Mouse (Mus musculus) cerebellum, postnatal 10 days (tissue): ENCODE results near the gene Rgcc.

Source experiments
- DNase-seq, 2 experiments: peaks; one replicate each; pipeline ENCODE4 v3.0.0; 2021; ENCODE audit warnings: mixed read lengths in 2 of 2

Gene Rgcc

DNA sequence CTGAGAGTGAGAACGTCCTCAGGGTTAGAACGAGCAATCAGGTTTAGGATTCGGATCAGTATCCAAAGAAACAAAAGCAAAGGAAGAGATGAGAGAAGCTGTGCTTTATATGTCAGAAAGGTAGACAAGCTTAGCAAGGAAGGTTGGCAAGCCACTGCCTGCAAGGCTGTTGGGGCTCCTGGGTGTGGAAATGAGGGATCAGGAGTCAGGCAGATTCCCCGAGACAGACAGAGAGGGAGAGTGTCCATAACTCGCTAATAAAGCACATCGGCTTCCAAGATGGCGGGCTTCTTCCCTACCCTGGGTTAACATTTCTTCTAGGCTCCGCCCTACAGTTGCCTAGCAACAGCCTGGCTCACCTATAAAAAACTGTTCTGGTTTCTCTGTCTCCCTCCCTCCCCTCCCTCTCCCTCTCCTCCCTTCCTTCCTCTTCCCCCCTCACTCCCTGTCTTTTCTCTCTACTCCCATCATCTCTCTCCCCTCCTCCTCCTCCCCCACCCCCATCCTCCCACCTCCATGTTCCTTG is 25.5 kb downstream of the Rgcc start:
- DNase-seq: no peak

DNA sequence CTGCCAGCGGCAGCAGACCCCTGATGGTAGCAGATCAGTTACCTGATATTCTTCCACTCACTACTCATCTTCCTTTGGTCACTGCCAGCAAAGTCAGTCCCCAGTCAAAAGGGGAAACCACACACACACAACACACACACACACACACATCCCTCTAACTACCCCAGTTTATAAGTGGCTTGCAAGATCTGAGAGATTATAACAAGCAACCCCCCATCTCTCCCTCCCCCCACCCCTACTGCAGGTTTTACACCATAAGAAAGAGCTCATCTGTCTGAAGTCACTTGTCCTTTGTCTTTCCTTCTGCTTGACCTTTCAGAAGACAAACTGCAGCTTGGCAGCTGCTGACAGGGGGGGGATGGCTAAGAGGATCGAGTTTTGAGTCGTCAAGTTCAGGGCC is 26.0 kb downstream of the Rgcc start:
- DNase-seq: no peak

DNA sequence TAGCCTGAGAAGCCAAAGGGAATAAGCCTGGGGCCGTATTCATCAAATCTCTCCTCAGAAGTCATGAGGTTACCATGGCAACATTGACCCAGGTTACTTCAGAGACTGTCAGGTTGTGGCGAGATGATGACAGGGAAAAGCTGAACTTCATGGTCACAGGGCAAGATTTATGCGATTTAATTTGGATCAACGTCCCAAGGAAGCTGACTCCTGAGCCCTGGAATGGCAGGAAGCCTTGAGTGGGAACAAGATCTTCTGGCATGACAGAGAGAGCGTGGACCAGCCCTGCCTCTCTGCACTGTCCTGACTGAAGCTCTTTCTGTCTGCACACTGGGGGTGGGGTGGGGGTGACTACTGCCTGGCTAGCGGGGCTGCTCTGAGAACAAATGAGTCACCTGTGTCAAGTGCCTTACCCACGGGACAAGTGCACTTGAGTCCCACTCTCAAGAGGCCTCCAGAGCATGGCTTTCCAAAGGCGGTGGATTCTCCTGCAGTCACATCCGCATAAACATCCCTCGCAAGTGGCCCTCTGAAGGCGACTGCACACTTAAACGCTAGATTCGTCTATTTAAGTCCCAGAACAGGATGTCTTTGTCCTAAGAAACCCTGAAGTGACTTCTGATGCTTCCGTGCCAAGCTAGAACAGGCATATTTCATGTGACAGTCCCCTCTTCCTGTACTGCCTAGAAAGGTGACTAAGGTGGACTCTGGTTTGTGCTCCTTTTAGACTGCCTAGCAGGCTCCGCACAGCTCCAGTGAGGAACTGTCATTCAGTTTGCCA is 27.6 kb downstream of the Rgcc start:
- no peak for DNase-seq

- no peak for DNase-seq
Observed at GRCm38 (mm10) chr14:79272991-79273390, 28.5 kb downstream of the Rgcc start.

GRCm38 (mm10) chr14:79272188-79272694 is 29.2 kb downstream of the Rgcc start:
- no peak for DNase-seq

GRCm38 (mm10) chr14:79269551-79269950 is 31.9 kb downstream of the Rgcc start:
- DNase-seq: no peak

DNA sequence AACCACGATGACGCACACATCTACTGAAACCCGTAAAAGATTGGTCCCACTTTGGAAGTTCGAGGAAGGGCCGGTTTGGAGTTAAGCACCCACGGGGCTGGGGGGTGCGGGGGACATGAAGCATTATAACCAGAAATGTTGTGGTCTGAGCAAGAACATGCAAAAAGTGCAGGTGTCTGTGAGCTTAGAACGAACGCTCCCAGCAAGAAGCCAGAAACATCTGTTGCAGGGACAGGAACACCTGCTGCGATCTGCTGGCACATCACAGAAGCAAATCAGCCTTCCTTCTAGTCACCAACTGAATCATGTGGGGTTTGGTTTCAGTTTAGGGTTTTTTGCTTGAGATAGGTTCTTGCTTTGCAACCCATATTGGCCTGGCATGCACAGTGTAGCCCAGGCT is 33.6 kb downstream of the Rgcc start:
- DNase-seq: no peak

- no peak for DNase-seq
Observed at GRCm38 (mm10) chr14:79267382-79267781, 34.1 kb downstream of the Rgcc start.

- DNase-seq: no peak
Observed at GRCm38 (mm10) chr14:79266408-79266807, 35.0 kb downstream of the Rgcc start.

DNA sequence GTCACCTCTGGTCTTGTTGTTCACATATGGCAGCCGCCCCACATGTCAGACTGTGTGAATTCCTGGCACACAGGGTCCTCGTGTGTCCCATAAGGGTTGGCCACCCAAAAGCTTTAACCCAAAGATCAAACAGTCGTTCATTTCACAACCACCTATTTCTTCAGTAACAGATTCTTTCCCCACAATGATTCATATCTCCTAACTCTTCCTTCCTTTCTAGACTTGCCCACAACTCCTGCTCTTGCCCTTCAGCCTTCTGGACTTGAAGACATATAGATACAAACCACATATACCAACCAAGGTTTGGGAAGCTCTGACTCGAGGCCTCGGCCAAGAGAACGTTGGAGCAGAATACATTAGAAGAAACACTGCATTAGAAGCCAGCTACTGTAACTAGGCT is 35.7 kb downstream of the Rgcc start:
- DNase-seq: no peak

DNA sequence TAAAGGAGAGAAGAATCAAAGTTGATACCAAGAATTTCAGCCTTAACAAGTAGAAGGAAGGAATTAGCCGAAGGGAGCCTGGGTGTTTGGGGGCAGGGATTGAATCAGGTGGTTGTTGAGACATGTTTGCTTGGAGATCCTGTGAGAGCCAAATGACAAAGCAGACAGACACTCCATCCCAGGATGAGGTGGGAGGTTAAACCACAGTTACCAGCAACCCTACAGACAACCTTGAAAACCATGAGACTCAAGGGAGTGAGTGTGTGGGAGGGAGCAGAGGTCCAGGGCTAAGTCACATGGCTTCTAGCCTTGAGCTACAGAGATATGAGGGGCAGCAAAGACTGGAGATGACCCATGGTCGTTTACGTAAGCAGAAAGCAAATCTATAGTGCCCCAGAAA is 38.1 kb downstream of the Rgcc start:
- no peak for DNase-seq

DNA sequence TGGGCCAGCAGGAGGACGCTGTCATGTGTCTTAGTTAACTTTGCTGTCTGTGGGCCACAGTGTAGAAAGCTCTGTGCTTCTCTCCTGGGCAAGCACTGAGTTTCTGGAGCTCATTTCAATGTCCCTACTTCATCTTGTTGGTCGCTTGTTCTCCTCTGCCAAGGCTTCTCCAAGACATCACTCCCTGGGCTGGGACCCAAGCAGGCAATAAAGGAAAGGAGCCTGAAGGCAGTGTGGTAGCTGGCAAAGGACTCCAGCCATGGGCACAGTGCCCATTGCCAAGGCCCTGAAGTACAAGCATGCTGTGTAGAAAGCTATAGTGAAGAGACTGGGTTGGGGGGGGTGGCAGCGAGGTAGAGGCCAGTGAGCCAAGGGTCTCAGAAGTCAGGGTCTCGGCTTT is 38.8 kb downstream of the Rgcc start:
- peak; percentile 75 to 87 for DNase-seq

DNA sequence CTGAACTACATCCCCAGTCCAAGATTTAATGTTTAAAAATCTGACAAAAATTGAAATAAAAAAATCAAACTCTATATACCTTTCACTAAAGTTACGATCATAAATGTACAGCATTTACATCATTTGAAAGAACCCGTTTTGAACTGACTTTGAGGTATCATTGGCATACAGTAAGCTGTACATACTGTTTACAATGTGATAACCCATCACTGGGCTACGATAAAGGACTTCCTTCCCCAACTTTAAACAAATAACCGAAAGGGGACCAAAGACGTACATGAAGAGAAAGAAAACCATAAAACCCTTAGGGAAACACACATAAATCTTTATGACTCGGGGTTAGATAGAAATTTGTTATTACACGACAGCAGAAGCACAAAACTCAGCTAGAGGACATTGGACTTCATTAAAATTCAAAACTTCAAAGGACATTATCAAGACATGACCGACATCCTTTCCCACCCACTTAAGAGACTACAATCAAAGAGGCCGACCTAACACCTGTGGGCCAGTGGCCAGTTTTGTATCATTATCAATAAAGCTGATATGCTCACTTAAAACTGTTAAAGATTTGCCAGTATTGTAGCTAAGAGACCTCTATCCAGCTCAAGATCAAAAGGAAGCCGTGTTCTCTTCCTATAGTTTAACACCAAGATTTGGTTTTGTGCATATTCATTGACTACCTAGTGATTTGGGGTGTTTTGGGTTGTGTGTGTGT is 42.2 kb downstream of the Rgcc start:
- no peak for DNase-seq

GRCm38 (mm10) chr14:79256656-79257055 is 44.8 kb downstream of the Rgcc start:
- no peak for DNase-seq

GRCm38 (mm10) chr14:79255786-79256185 is 45.7 kb downstream of the Rgcc start:
- no peak for DNase-seq

- DNase-seq: no peak
Observed at GRCm38 (mm10) chr14:79251727-79252285, 49.6 kb downstream of the Rgcc start.

DNA sequence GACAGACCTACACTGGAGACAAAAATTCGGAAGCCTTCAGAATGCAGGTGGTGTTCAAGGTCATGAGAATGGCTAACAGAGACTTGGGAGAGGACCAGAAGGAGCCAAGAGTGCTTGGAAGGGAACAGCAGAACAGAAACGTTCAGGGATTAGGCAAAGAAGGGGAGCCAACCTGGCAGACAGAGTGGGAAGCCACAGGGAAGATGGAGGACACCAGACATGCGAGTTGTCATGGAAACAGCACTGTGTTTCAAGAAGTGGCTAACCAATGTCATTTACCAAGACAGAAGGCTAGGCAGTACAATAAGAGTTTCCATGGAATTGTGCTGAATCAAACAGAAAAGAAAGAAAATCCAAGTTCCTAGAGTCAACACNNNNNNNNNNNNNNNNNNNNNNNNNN is 56.9 kb downstream of the Rgcc start:
- DNase-seq: peak; percentile 90 to 94

DNA sequence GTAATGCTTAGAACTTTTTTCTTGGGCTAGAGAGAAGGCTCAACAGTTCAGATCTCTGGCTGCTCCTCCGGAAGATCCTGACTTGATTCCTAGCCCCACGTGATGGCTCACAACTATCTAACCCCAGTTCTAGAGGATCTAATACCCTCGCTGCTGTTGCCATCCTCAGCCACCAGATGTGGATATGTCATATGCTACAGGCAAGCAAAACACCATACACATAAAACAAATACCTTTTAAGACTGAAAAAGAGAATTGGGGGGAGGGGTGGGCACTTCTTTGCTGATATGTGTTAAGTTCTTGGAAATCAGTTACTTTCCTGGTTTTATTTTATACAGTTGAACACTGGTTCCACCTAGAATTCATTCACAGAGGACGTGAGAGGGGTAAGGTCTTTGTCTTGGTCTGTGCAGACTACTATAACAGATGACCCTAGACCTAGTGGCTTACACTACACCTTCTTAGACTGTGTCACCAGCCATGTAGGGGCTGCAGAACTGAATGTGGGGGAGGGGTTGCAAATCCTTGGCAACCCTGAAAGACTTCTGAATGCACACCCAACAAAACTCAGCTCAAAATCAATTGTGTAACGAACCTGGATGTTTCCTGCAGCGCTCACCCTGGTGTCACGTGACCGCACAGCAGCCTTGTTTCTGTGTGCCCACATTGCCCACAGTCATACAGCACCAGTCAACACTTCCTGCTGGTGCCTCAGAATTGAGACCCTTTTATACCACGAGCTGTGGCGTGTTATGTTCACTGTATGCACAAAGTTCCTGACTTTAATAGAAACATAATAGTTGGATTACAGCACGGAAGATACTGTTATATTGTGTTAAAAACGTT is 58.2 kb downstream of the Rgcc start:
- peak; percentile 38 to 44 for DNase-seq

DNA sequence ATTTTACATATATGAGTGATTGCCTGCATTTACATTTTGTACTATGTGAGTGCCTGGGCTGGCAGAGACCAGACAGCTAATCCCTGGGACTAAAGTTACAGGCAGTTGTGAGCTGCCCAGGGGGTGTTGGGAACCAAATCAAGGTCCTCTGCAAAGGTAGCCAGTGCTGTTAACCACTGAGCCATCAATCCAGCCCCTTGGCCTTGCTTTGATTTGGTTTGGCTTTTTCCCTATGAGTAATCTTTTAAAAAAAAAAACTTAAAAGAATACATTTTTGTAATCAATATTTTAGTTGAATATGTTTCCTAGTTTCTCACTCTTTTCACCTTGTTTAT is 59.1 kb downstream of the Rgcc start:
- no peak for DNase-seq

DNA sequence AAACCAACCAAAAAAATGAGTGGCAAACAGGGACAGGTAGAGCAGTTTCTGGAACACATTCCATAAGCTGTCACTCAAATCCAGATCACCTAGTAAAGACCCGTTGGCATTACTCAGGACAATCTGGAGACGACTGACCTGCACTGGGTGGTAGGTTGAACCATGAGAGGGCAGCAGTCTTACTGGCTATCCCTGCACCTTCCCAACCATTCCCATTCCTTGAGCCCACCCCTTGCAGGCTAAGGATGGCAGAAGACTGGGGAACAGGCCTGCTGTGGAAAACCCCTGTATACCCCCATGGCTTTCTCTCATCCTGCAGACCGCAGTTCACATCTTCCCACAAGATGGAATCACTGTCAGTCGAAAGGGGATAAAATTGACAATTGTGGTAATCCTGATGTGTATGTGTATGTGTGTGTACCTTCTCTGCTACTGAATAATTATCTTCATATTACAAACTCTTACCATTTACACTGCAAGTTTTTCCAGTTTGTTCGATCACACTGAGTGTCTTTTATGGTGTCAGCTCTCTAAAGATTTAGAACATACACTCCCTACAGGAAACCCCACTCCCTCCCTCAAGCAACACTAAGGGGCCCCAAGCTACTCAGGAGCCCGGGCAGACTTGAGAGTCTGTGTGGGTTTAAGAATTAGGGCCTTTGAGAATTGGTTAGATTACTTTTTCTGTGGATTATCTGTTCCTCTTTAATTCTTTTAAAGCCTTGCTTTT is 59.6 kb downstream of the Rgcc start:
- no peak for DNase-seq

DNA sequence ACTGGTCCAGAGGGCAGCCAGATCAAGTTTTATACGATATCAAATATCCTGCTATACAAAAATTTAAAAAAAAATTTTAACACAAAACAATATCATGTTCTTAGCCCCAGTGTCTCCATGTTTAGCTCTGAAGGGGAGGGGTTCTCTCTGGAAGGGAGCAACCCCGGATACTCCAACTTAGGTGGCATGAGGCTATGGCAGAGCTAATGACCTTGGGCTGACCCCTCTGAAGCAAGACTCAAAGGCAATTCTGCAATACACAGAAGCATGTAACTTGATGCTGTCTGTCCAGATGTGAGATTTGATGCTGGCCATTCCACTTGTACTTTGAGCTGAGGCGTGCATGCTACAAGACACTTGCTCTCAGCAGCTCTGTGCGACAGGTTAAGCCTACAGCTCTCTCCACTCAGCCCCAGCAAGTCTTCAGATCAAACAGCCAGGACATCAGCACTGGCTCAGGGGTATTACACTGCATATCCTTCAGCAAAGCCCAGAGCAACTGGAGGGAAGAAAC is 60.3 kb downstream of the Rgcc start:
- no peak for DNase-seq

GRCm38 (mm10) chr14:79239402-79239801 is 62.0 kb downstream of the Rgcc start:
- no peak for DNase-seq
